ENCODE assay signal across 23 mouse cellular contexts in genomic region chr12:103601839-103602238, GRCm38 (mm10). TPM values are rescaled to one million over a fixed set of nuclear protein-coding genes. Genes with fewer than 3 reads are reported as not detected.
"Had no signal": no experiment of that assay in that cellular context is flagged by ENCODE, and none has a peak within 500 bp of the region (broad histone marks: within the 10 kb centered on the region; RNA-seq: fewer than 3 reads in every experiment).

No protein-coding gene starts in this region.

- H3K4me3 ChIP-seq: liver, embryonic 15.5 days; lung, embryonic 15.5 days; megakaryocyte, embryonic 14.5 days; midbrain, embryonic 12.5 days; neural tube, embryonic 13.5 days; neural tube, embryonic 15.5 days had no signal

- H3K27me3 ChIP-seq: liver, embryonic 15.5 days; lung, embryonic 15.5 days; megakaryocyte, embryonic 14.5 days; midbrain, embryonic 12.5 days; neural tube, embryonic 13.5 days; neural tube, embryonic 15.5 days had no signal

- H3K4me2 ChIP-seq: liver, embryonic 15.5 days; lung, embryonic 15.5 days; midbrain, embryonic 12.5 days; neural tube, embryonic 13.5 days; neural tube, embryonic 15.5 days had no signal

- DNase-seq: liver, postnatal 0 days; lung, adult 2 months; lung, postnatal 14 days; lung, postnatal 4 days; midbrain, embryonic 14.5 days; retina, postnatal 1 day; right cerebral cortex, adult 18-20 months; right cerebral cortex, postnatal 25 days; right cerebral cortex, postnatal 4 days; spleen, adult 18-20 months; thymus, adult 18-20 months; thymus, postnatal 14 days; thymus, postnatal 36 days had no signal

- ATAC-seq: liver, postnatal 0 days; lung, postnatal 0 days; midbrain, embryonic 16.5 days had no signal

- H3K9me3 ChIP-seq: liver, embryonic 15.5 days; lung, embryonic 15.5 days; midbrain, embryonic 12.5 days; neural tube, embryonic 13.5 days; neural tube, embryonic 15.5 days had no signal

- H3K9ac ChIP-seq: liver, embryonic 15.5 days; liver, postnatal 0 days; lung, embryonic 15.5 days; midbrain, embryonic 12.5 days; neural tube, embryonic 13.5 days; neural tube, embryonic 15.5 days had no signal

- H3K36me3 ChIP-seq: liver, embryonic 15.5 days; lung, embryonic 15.5 days; midbrain, embryonic 12.5 days; neural tube, embryonic 13.5 days; neural tube, embryonic 15.5 days had no signal

- H3K27ac ChIP-seq: liver, embryonic 15.5 days; lung, embryonic 15.5 days; midbrain, embryonic 12.5 days; neural tube, embryonic 13.5 days; neural tube, embryonic 15.5 days had no signal

- H3K4me1 ChIP-seq: liver, embryonic 15.5 days; lung, embryonic 15.5 days; megakaryocyte, embryonic 14.5 days; neural tube, embryonic 13.5 days; neural tube, embryonic 15.5 days had no signal

RNA-seq across cellular contexts. Expression of gene Serpina10, which starts 29.4 kb away (rescaled TPM):
- total RNA-seq: monocyte, adult 5-6 weeks had no signal
- polyA plus RNA-seq: midbrain, embryonic 12.5 days; midbrain, embryonic 16.5 days; neural tube, embryonic 13.5 days; small intestine, adult 2 months had no signal

RNA-seq across cellular contexts. Expression of gene Serpina6, which starts 55.2 kb away (rescaled TPM):
- total RNA-seq: monocyte, adult 5-6 weeks had no signal
- polyA plus RNA-seq: lung, adult 2 months; lung, postnatal 0 days; midbrain, embryonic 12.5 days; midbrain, embryonic 14.5 days; midbrain, embryonic 16.5 days; small intestine, adult 2 months had no signal
